Mouse (Mus musculus): ENCODE measurements at regions not wholly inside any gene's neighbourhood (a gene's known extent, or its start where the extent isn't known, plus 50 kb on each side); places are given as distances from the start of the nearest gene placed in this dataset.

GRCm38 (mm10) chr8:39833251-39833650 lies 841.6 kb upstream of the Adam24 start:
- H3K9me3 ChIP-seq (replicated peaks), result no peaks in the 10 kb centered on the region
- no peak for DNase-seq (ENCODE audit: low spot score)
- no peaks in the 10 kb centered on the region for H3K27me3 ChIP-seq (ENCODE audit: low read depth, poor library complexity, severe bottlenecking)
- no peaks in the 10 kb centered on the region for H3K4me1 ChIP-seq
- H3K36me3 ChIP-seq, result no peaks in the 10 kb centered on the region
- H3K4me3 ChIP-seq, result no peak overlapping the region
- H3K27ac ChIP-seq, result no peak overlapping the region
- WGBS, result 95% methylated on average over 1 of the region's 1 CpGs

GRCm38 (mm10) chr8:39846854-39847253 lies 828.0 kb upstream of the Adam24 start:
- no peak for DNase-seq (ENCODE audit: low spot score)
- H3K27me3 ChIP-seq (ENCODE audit: low read depth, poor library complexity, severe bottlenecking), result no peaks in the 10 kb centered on the region
- H3K36me3 ChIP-seq, result no peaks in the 10 kb centered on the region
- no peak overlapping the region for H3K27ac ChIP-seq
- H3K4me3 ChIP-seq, result no peak overlapping the region
- 96% methylated on average over 2 of the region's 2 CpGs for WGBS
- no peaks in the 10 kb centered on the region for H3K9me3 ChIP-seq (replicated peaks)
- H3K4me1 ChIP-seq, result no peaks in the 10 kb centered on the region

- DNase-seq (ENCODE audit: low spot score), result no peak
- Histone ChIP-seq H3K27me3 (ENCODE audit: low read depth, poor library complexity, severe bottlenecking) (no peaks in the 10 kb centered on the region), H3K36me3 (no peaks in the 10 kb centered on the region), H3K4me1 (no peaks in the 10 kb centered on the region), H3K9me3 (replicated peaks) (no peaks in the 10 kb centered on the region), H3K27ac (no peak overlapping the region), H3K4me3 (no peak overlapping the region)
- 96% methylated on average over 2 of the region's 2 CpGs for WGBS
Measured at GRCm38 (mm10) chr8:39862544-39862943, 812.3 kb upstream of the Adam24 start.

GRCm38 (mm10) chr8:39902251-39902650 lies 772.6 kb upstream of the Adam24 start:
- Histone ChIP-seq H3K36me3 (no peaks in the 10 kb centered on the region), H3K4me3 (no peak overlapping the region), H3K9me3 (replicated peaks) (no peaks in the 10 kb centered on the region), H3K27ac (no peak overlapping the region), H3K4me1 (no peaks in the 10 kb centered on the region), H3K27me3 (ENCODE audit: low read depth, poor library complexity, severe bottlenecking) (no peaks in the 10 kb centered on the region)
- 82% methylated on average over 1 of the region's 1 CpGs for WGBS
- DNase-seq (ENCODE audit: low spot score), result no peak

GRCm38 (mm10) chr8:39912926-39913325 lies 762.0 kb upstream of the Adam24 start:
- Histone ChIP-seq H3K36me3 (no peaks in the 10 kb centered on the region), H3K27me3 (ENCODE audit: low read depth, poor library complexity, severe bottlenecking) (no peaks in the 10 kb centered on the region), H3K4me1 (no peaks in the 10 kb centered on the region), H3K9me3 (replicated peaks) (no peaks in the 10 kb centered on the region), H3K27ac (no peak overlapping the region), H3K4me3 (no peak overlapping the region)
- DNase-seq (ENCODE audit: low spot score), result no peak
- 86% methylated on average over 2 of the region's 2 CpGs for WGBS

- Histone ChIP-seq H3K36me3 (no peaks in the 10 kb centered on the region), H3K27ac (no peak overlapping the region), H3K4me1 (no peaks in the 10 kb centered on the region), H3K9me3 (replicated peaks) (no peaks in the 10 kb centered on the region), H3K4me3 (no peak overlapping the region), H3K27me3 (ENCODE audit: low read depth, poor library complexity, severe bottlenecking) (no peaks in the 10 kb centered on the region)
- WGBS, result 92% methylated on average over 2 of the region's 2 CpGs
- no peak for DNase-seq (ENCODE audit: low spot score)
Measured at GRCm38 (mm10) chr8:39921336-39921735, 753.5 kb upstream of the Adam24 start.

GRCm38 (mm10) chr8:39923741-39924140 lies 751.1 kb upstream of the Adam24 start:
- H3K27ac ChIP-seq, result no peak overlapping the region
- no peak for DNase-seq (ENCODE audit: low spot score)
- H3K4me1 ChIP-seq, result no peaks in the 10 kb centered on the region
- no peaks in the 10 kb centered on the region for H3K27me3 ChIP-seq (ENCODE audit: low read depth, poor library complexity, severe bottlenecking)
- no peaks in the 10 kb centered on the region for H3K36me3 ChIP-seq
- WGBS, result 74% methylated on average over 2 of the region's 2 CpGs
- no peaks in the 10 kb centered on the region for H3K9me3 ChIP-seq (replicated peaks)
- no peak overlapping the region for H3K4me3 ChIP-seq

GRCm38 (mm10) chr8:39950178-39950896 lies 724.5 kb upstream of the Adam24 start:
- Histone ChIP-seq H3K27ac (no peak overlapping the region), H3K4me1 (peaks cover 10% of the 10 kb centered on the region), H3K27me3 (ENCODE audit: low read depth, poor library complexity, severe bottlenecking) (no peaks in the 10 kb centered on the region), H3K36me3 (no peaks in the 10 kb centered on the region), H3K4me3 (no peak overlapping the region), H3K9me3 (replicated peaks) (no peaks in the 10 kb centered on the region)
- peak; percentile 36 for DNase-seq (ENCODE audit: low spot score)
- WGBS, result 71% methylated on average over 6 of the region's 6 CpGs

GRCm38 (mm10) chr8:39954497-39954896 lies 720.4 kb upstream of the Adam24 start:
- WGBS, result 64% methylated on average over 5 of the region's 5 CpGs
- Histone ChIP-seq H3K4me1 (peaks cover 10% of the 10 kb centered on the region), H3K36me3 (no peaks in the 10 kb centered on the region), H3K27ac (peak overlapping the region; percentile 71), H3K9me3 (replicated peaks) (no peaks in the 10 kb centered on the region), H3K27me3 (ENCODE audit: low read depth, poor library complexity, severe bottlenecking) (no peaks in the 10 kb centered on the region), H3K4me3 (no peak overlapping the region)
- no peak for DNase-seq (ENCODE audit: low spot score)

- Histone ChIP-seq H3K4me1 (peaks cover 10% of the 10 kb centered on the region), H3K27me3 (ENCODE audit: low read depth, poor library complexity, severe bottlenecking) (no peaks in the 10 kb centered on the region)
- 27% methylated on average over 4 of the region's 4 CpGs for WGBS
Measured at GRCm38 (mm10) chr8:39954924-39955323, 720.0 kb upstream of the Adam24 start.

GRCm38 (mm10) chr8:40005207-40005837 lies 669.6 kb upstream of the Adam24 start:
- Histone ChIP-seq H3K27ac (no peak overlapping the region), H3K27me3 (ENCODE audit: low read depth, poor library complexity, severe bottlenecking) (no peaks in the 10 kb centered on the region), H3K4me1 (no peaks in the 10 kb centered on the region), H3K36me3 (no peaks in the 10 kb centered on the region), H3K9me3 (replicated peaks) (no peaks in the 10 kb centered on the region), H3K4me3 (no peak overlapping the region)
- no peak for DNase-seq (ENCODE audit: low spot score)
- 92% methylated on average over 1 of the region's 1 CpGs for WGBS

More at GRCm38 (mm10) chr8:39954924-39955323, 720.0 kb upstream of the Adam24 start:
- Histone ChIP-seq H3K9me3 (replicated peaks) (no peaks in the 10 kb centered on the region), H3K36me3 (no peaks in the 10 kb centered on the region), H3K27ac (no peak overlapping the region; the same call in 1 of the 2 replicates), H3K4me3 (no peak overlapping the region)
- peak; percentile 42 for DNase-seq (ENCODE audit: low spot score)

GRCm38 (mm10) chr8:40019281-40019943 lies 655.5 kb upstream of the Adam24 start:
- DNase-seq (ENCODE audit: low spot score), result no peak
- no peak overlapping the region for H3K27ac ChIP-seq
- 94% methylated on average over 5 of the region's 5 CpGs for WGBS
- no peaks in the 10 kb centered on the region for H3K27me3 ChIP-seq (ENCODE audit: low read depth, poor library complexity, severe bottlenecking)
- H3K36me3 ChIP-seq, result no peaks in the 10 kb centered on the region
- H3K4me3 ChIP-seq, result no peak overlapping the region
- H3K4me1 ChIP-seq, result no peaks in the 10 kb centered on the region
- H3K9me3 ChIP-seq (replicated peaks), result no peaks in the 10 kb centered on the region

GRCm38 (mm10) chr8:40064145-40064544 lies 610.7 kb upstream of the Adam24 start:
- H3K9me3 ChIP-seq (replicated peaks), result no peaks in the 10 kb centered on the region
- H3K36me3 ChIP-seq, result no peaks in the 10 kb centered on the region
- no peaks in the 10 kb centered on the region for H3K27me3 ChIP-seq (ENCODE audit: low read depth, poor library complexity, severe bottlenecking)
- no peaks in the 10 kb centered on the region for H3K4me1 ChIP-seq
- no peak for DNase-seq (ENCODE audit: low spot score)
- H3K4me3 ChIP-seq, result no peak overlapping the region
- H3K27ac ChIP-seq, result no peak overlapping the region

Data from limb, embryonic 10.5 days (tissue).